Mouse (Mus musculus) c-Kit-positive CD71-negative TER-119-negative erythroid progenitor cells, embryonic 14.5 days (primary cell): ENCODE results near the gene Rln3.

Experiments
- DNase-seq: peaks from one replicate; pipeline ENCODE4 v3.0.0-alpha.2; 2013; ENCODE audit warnings: low read depth

Gene Rln3

GRCm38 (mm10) chr8:83996567-83997505 is 48.0 kb downstream of the Rln3 start:
- peak; percentile 69 for DNase-seq

- no peak for DNase-seq
These were observed 48.8 kb downstream of the Rln3 start for GRCm38 (mm10) chr8:83995973-83996372.

GRCm38 (mm10) chr8:83994030-83994429 is 50.8 kb downstream of the Rln3 start:
- no peak for DNase-seq
